Mouse (Mus musculus) neural tube, embryonic 11.5 days (tissue): ENCODE data around the gene Zbtb7b. TPM values are rescaled to one million over a fixed set of nuclear protein-coding genes. Genes with fewer than 3 reads are reported as not detected.

ENCODE experiments used
- ATAC-seq: fragments of 200-750 bp; cut with Nextera tagmentation; 2 replicates; pipeline ENCODE4 v1.8.0; 2017; ENCODE audit warnings: moderate number of reproducible peaks, mild to moderate bottlenecking, moderate TSS enrichment, moderate library complexity; ENCODE audit not compliant: insufficient read depth, low FRiP score, low TSS enrichment
- DNase-seq: peaks from one replicate; pipeline ENCODE4 v3.0.0-alpha.2; 2015; ENCODE audit warnings: low spot score
- H3K27ac ChIP-seq: fragments of 300-500 bp; sonication (generic); 2 replicates; pipeline ENCODE4 v1.5.1; 2014; ENCODE audit warnings: low read depth, mild to moderate bottlenecking, low read length
- H3K27me3 ChIP-seq: fragments of 300-500 bp; sonication (generic); 2 replicates; pipeline ENCODE4 v1.6.1; 2014; ENCODE audit warnings: mild to moderate bottlenecking, low read length, mixed read lengths; ENCODE audit not compliant: control insufficient read depth, insufficient read depth
- H3K36me3 ChIP-seq: fragments of 300-500 bp; sonication (generic); 2 replicates; pipeline ENCODE4 v1.6.1; 2014; ENCODE audit warnings: mild to moderate bottlenecking, low read length, moderate library complexity, mixed read lengths; ENCODE audit not compliant: control insufficient read depth, insufficient read depth
- H3K4me1 ChIP-seq: fragments of 300-500 bp; sonication (generic); 2 replicates; pipeline ENCODE4 v1.6.1; 2014; ENCODE audit warnings: low read length, mixed read lengths; ENCODE audit not compliant: control insufficient read depth, insufficient read depth
- H3K4me2 ChIP-seq: fragments of 300-500 bp; sonication (generic); 2 replicates; pipeline ENCODE4 v1.6.1; 2014; ENCODE audit warnings: low read depth, mild to moderate bottlenecking, moderate library complexity
- H3K4me3 ChIP-seq: fragments of 300-500 bp; sonication (generic); 2 replicates; pipeline ENCODE4 v1.5.1; 2014; ENCODE audit warnings: low read depth, low read length
- H3K9ac ChIP-seq: fragments of 300-500 bp; sonication (generic); 2 replicates; pipeline ENCODE4 v1.6.1; 2014; ENCODE audit warnings: mild to moderate bottlenecking, low read length
- H3K9me3 ChIP-seq: fragments of 300-500 bp; sonication (generic); 2 replicates; pipeline ENCODE4 v1.6.1; 2016; ENCODE audit warnings: low read length; ENCODE audit not compliant: control insufficient read depth
- WGBS: fragments of 180-500 bp; shearing (Covaris S2); extraction: QIAGEN DNeasy Blood & Tissue Kit; methylation state at CpG from one replicate; pipeline ENCODE4 v1.1.7; 2014; 5-methylcytosine and 5-hydroxymethylcytosine counted together
- polyA plus RNA-seq: library from polyadenylated mRNA; unstranded; fragments of >200 nt; fragmentation: Nextera tagmentation; extraction: Ambion mirVana; gene quantifications from 2 replicates; pipeline ENCODE4 v1.2.1, GENCODE M21; 2014

The Zbtb7b gene
- polyA plus RNA-seq, 1 experiment from 2014 or later = 0.25 TPM

DNA sequence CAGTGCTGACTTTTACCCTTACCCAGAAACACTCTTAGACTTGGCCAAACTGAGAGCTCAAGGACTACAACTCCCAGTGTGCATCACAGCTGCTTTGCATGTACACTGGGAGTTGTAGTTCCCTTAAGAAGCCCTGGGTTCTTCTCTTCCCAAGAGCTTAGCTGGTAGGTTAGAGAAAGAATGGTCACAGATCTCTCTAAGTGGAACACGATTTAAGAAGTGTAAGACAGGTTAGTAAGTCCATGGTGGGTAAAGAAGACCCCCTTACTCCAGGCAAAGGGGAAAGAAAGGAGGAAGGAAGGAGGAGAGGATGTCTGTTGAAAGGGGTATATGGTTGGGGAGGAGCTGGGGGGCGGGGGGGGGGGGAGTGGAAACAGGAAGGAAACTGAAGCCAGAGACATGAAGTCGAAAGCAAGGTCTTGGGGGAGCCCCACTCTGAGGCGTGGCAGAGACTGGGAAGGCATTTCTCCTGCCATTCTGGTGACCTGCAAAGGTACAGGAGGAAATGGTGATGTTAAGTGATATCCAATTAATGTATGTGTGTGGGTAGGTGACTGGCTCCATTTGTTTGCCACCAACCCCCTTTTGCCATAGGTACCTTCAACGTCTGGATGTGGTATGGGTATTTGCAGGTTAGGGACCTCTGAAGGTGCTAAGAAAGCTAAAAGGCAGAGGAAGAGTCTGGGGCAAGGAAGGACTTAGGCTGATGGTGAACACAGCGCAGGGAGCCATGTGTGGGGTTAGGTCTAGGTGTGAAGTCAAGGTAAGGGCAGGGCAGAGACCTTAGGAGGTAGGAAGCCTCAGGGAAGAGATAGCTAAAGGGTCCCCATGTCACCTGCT lies 5.5 kb downstream of the Zbtb7b start:
- ATAC-seq (no peak), DNase-seq (no peak)
- no peaks in the 10 kb centered on the region for H3K9me3 ChIP-seq
- no peak overlapping the region for H3K9ac ChIP-seq
- no peak overlapping the region for H3K4me3 ChIP-seq
- H3K36me3 ChIP-seq = no peaks in the 10 kb centered on the region
- WGBS = 62% methylated on average over 5 of the region's 6 CpGs
- peaks cover 21% of the 10 kb centered on the region for H3K4me1 ChIP-seq
- H3K27me3 ChIP-seq = peaks cover 8% of the 10 kb centered on the region
- H3K27ac ChIP-seq = no peak overlapping the region
- no peak overlapping the region for H3K4me2 ChIP-seq

DNA sequence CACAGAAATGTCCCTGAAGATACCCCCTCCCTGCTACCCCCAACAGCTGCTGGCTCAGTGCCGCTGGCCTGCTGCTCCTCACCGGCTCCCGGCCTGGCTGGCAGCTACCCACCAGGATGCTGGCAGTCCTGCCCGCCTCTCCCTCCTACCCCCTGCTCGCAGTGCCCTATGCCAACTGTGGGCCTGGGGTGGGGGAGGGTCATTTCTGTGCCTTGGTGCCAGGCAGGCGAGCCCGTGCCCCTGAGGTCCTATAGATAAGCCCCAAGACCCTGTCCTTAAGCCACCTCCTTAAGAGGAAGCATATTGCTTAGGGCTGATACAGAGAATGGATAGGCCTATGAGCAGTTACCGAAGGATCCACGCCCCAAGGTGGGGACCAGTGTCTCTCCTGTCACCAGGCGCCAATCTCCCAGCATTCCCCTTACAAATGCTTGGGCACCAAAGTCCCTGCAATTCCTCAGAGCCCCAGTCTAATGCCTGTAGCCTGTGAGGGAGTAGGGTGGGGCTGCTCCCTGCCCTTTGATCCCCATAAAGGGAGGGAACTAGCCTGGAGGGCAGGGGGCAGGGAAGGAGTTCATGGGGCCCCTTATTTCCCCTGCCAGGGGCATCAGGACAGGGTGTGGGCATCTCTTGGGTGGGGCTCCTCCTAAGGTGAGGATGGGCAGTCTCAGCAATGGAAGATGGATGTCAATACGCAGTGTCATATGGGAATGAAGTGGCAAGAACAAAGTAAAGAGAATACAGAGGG lies 6.3 kb downstream of the Zbtb7b start:
- H3K4me1 ChIP-seq = peaks cover 17% of the 10 kb centered on the region
- H3K9me3 ChIP-seq = no peaks in the 10 kb centered on the region
- H3K27ac ChIP-seq = no peak overlapping the region
- H3K27me3 ChIP-seq = peaks cover 8% of the 10 kb centered on the region
- H3K9ac ChIP-seq = no peak overlapping the region
- no peak overlapping the region for H3K4me2 ChIP-seq
- WGBS = 71% methylated on average over 11 of the region's 11 CpGs
- H3K4me3 ChIP-seq = no peak overlapping the region
- ATAC-seq (no peak), DNase-seq (no peak)
- no peaks in the 10 kb centered on the region for H3K36me3 ChIP-seq

DNA sequence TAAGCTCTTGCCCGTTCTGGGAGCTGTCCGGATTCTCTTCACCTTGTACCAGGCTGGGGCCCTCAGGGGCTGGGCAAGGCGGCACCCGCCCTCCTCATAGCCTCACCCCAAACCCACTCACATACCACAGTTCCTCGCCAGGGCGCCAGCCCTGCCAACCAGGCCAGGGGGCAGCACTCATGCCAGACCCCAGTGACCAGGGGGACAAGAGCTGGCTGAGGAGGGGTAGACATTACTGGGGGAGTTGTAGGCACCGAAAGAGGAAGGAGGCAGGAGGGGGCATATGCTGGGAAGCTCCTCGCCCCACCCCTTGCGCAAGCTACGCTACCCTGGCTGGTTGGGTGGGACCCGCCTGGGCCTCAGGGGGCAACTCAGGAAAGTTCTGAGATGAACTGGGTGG lies 6.9 kb downstream of the Zbtb7b start:
- Histone ChIP-seq H3K27ac (no peak overlapping the region), H3K4me1 (peaks cover 14% of the 10 kb centered on the region), H3K9me3 (no peaks in the 10 kb centered on the region), H3K4me2 (no peak overlapping the region), H3K4me3 (no peak overlapping the region), H3K36me3 (no peaks in the 10 kb centered on the region), H3K27me3 (peaks cover 8% of the 10 kb centered on the region), H3K9ac (no peak overlapping the region)
- ATAC-seq (no peak), DNase-seq (no peak)
- WGBS = 78% methylated on average over 11 of the region's 11 CpGs

DNA sequence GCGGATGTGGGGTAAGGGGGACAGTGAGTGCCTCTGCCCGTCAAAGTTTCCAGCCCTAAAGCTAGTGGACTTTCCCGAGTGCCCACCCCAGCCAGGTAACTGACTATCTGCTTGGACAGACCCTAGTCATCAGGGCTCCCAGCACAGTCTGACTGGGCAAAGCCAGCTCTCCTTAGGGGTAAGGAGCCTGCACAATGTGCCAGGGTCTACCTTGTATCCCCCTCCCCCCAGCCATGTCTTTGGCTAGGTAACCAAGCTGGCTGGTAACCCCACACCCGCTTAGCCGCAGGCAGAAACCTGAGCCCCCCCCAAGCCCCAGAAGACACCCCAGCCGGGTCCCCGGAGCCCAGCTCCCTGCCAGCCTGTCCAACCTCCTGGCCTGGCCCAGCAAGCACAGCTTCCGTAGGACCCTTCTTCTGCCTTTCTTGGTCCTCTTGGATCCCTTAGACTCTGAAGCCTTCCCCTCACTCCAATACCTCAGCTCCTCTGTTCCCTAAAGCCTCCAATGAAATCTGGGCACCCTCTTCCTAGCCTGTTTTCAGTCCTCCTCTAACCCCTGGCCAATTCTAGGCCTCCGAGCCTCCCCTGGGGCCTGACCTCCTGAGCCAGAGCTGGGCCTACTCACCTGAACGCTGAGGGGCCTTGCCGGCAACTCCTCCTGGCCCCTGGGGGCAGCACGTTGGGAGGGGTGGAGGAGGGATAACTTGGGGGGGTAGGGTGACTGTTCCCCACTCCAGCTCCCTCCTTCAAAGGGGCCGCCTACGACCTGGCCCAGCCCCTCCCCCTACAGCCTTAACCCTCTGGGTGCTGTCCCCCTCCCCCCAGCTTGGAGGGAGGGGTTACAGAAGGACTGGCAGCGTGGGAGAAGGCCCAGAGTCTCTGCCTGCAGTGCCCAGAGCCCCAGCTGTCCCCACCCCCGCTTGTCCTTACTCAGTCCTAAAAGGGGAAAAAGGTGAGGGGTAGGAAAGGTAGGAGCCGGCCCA lies 7.8 kb downstream of the Zbtb7b start:
- Histone ChIP-seq H3K27ac (no peak overlapping the region), H3K4me2 (no peak overlapping the region), H3K9ac (no peak overlapping the region), H3K4me1 (peaks cover 9% of the 10 kb centered on the region; the same call in 1 of the 2 replicates), H3K4me3 (no peak overlapping the region), H3K27me3 (no peaks in the 10 kb centered on the region), H3K9me3 (no peaks in the 10 kb centered on the region), H3K36me3 (no peaks in the 10 kb centered on the region)
- DNase-seq (no peak), ATAC-seq (no peak)
- WGBS = 58% methylated on average over 17 of the region's 17 CpGs

DNA sequence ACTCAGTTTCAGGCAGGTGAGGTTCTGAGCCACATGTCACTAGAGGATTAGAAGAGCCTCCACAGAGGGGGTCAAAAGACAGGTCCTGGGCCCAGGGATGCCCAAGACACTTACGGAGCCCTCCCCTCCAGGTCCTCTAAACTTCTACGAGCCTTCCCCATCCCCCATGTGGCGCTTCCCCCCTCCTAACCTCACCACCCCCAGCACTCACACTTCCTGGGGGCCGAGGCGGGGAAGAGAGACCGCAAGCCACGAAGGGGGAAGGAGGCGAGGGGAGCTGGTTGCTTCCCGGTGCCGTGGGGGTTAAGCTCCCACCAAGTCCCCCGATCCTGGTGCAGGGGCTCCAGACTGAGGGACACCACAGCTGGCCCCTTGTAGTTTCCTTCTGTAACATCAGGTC lies 9.1 kb downstream of the Zbtb7b start:
- Histone ChIP-seq H3K9me3 (no peaks in the 10 kb centered on the region), H3K9ac (no peak overlapping the region), H3K4me2 (no peak overlapping the region), H3K4me1 (no peaks in the 10 kb centered on the region), H3K36me3 (no peaks in the 10 kb centered on the region), H3K4me3 (no peak overlapping the region), H3K27ac (no peak overlapping the region), H3K27me3 (no peaks in the 10 kb centered on the region)
- 59% methylated on average over 11 of the region's 11 CpGs for WGBS
- ATAC-seq (no peak), DNase-seq (no peak)

DNA sequence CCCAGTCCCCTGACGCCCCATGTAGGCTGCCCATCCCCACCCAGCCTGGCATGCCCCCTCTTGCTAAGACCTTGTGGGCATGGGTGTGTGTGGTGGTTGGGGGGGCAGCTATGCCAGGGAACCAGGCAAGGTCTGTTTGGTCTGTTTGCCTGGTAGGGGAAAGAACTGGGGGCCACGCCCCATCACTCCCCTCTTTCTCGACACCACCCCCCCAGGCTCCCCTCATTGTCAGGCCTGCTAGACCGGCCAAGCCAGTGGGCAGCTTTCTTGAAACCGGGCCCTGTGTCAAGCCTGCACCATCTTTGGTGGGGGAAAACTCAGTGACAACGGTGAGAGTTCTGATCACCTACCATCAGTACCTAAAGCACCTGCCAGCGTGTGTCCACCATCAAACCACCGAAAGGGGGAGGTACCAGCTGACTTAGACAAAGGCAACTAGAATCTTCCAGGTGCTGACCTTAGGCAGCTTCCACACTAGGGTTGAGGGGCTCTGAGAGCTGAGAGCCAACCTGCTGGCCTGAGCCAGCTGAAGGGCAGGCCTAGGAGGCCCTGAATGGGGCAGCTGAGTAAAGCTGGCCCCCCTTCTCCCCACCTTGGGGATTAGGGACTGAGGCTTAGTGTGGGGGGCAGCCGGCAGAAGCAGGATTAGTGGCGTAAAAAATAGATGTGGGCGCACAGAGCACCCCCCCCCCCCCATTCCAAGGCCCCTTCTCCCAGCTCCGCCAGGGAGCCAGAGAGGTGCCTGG lies 10.1 kb downstream of the Zbtb7b start:
- H3K4me2 ChIP-seq = no peak overlapping the region
- no peak for ATAC-seq
- no peaks in the 10 kb centered on the region for H3K27me3 ChIP-seq
- H3K9ac ChIP-seq = no peak overlapping the region
- no peak overlapping the region for H3K27ac ChIP-seq
- 74% methylated on average over 9 of the region's 12 CpGs for WGBS
- H3K9me3 ChIP-seq = no peaks in the 10 kb centered on the region
- no peak overlapping the region for H3K4me3 ChIP-seq
- no peak for DNase-seq
- no peaks in the 10 kb centered on the region for H3K36me3 ChIP-seq
- no peaks in the 10 kb centered on the region for H3K4me1 ChIP-seq

DNA sequence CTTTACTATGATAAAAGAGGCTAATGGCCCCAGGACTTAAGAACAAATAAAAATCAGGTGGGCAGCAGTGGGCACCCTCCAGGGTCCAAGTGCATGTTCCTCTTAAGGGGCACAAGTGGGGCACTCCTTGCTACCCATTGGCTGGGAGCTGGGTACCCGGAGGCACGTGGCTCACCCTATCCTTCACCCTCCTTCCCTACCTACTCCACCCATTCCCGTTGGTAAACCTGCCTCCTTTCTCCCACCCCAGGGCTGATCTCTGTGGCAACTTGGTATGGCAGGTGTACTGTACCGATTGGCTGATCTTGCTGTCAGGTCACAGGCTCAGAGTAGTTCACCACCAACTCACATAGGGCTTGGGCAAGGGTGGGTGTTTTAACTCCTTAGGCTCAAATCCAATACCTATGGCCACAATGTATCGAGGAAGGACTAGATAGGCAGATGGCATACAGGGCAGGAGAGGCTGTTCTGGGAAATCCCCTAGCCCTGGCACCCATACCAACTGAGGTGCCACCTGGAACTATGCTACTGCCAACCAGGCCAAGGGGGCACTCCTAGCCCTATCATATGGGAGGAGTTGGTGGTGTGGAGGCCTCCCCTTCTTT lies 10.8 kb downstream of the Zbtb7b start:
- H3K4me1 ChIP-seq = no peaks in the 10 kb centered on the region
- no peak for ATAC-seq
- WGBS = 83% methylated on average over 5 of the region's 5 CpGs

More for the DNA sequence above, 10.8 kb downstream of the Zbtb7b start:
- no peak overlapping the region for H3K4me3 ChIP-seq
- H3K9ac ChIP-seq = no peak overlapping the region
- no peaks in the 10 kb centered on the region for H3K36me3 ChIP-seq
- no peak overlapping the region for H3K4me2 ChIP-seq
- DNase-seq = no peak
- no peak overlapping the region for H3K27ac ChIP-seq
- no peaks in the 10 kb centered on the region for H3K27me3 ChIP-seq
- no peaks in the 10 kb centered on the region for H3K9me3 ChIP-seq
